Mouse (Mus musculus) MEL (cell line): Measurements from ENCODE around the gene Tmtc2. TPM values are rescaled to one million over a fixed set of nuclear protein-coding genes. Genes with fewer than 3 reads are reported as not detected.

ENCODE experiments used
- DNase-seq: peaks from one replicate; pipeline ENCODE4 v3.0.0; 2011; ENCODE audit warnings: low read depth, low spot score
- H3K27ac ChIP-seq: 2 replicates; pipeline ENCODE4 v1.5.1; 2012; ENCODE audit warnings: low read depth, mild to moderate bottlenecking, control low read depth, low read length, moderate library complexity; ENCODE audit not compliant: control insufficient read depth
- H3K27me3 ChIP-seq, 2 experiments: fragments of 150-350 bp in 1 of 2; sonication (generic) in 1 of 2; 2 replicates each; pipeline ENCODE4 v1.6.1; 2012; ENCODE audit warnings: low read length in 2 of 2, mild to moderate bottlenecking in 2 of 2, improper control_type of control experiment in 1 of 2, moderate library complexity in 1 of 2; ENCODE audit not compliant: insufficient read depth in 2 of 2, control insufficient read depth in 1 of 2
- H3K36me3 ChIP-seq, 2 experiments: 2 replicates each; pipeline ENCODE4 v1.6.1; 2012 to 2014; ENCODE audit warnings: low read length in 2 of 2, improper control_type of control experiment in 1 of 2, inconsistent platforms in 1 of 2, mild to moderate bottlenecking in 1 of 2; ENCODE audit not compliant: insufficient read depth in 2 of 2, control insufficient read depth in 1 of 2
- H3K4me1 ChIP-seq, 2 experiments: fragments of 150-350 bp in 1 of 2; sonication (generic) in 1 of 2; 2 replicates each; pipeline ENCODE4 v1.6.1; 2012; ENCODE audit warnings: low read length in 2 of 2, improper control_type of control experiment in 1 of 2, mild to moderate bottlenecking in 1 of 2; ENCODE audit not compliant: insufficient read depth in 2 of 2, control insufficient read depth in 1 of 2
- H3K4me3 ChIP-seq, 2 experiments: fragments of 150-350 bp in 1 of 2; sonication (generic) in 1 of 2; 2 replicates each; pipeline ENCODE4 v1.5.1; 2012; ENCODE audit warnings: low read depth in 2 of 2, low read length in 2 of 2, mild to moderate bottlenecking in 2 of 2, moderate library complexity in 2 of 2, control low read depth in 1 of 2, improper control_type of control experiment in 1 of 2; ENCODE audit not compliant: control insufficient read depth in 1 of 2, insufficient read depth in 1 of 2
- H3K79me2 ChIP-seq: 2 replicates; pipeline ENCODE4 v1.6.1; 2012; ENCODE audit warnings: mild to moderate bottlenecking, low read length, moderate library complexity; ENCODE audit not compliant: control insufficient read depth, poor library complexity, insufficient read depth
- H3K9ac ChIP-seq: 2 replicates; pipeline ENCODE4 v1.6.1; 2012; ENCODE audit warnings: low read depth, mild to moderate bottlenecking, control low read depth, low read length, moderate library complexity; ENCODE audit not compliant: control insufficient read depth, poor library complexity, severe bottlenecking
- H3K9me3 ChIP-seq: fragments of 150-350 bp; sonication (generic); replicated peaks from 2 replicates; pipeline ENCODE4 v1.6.1; 2012; ENCODE audit warnings: mild to moderate bottlenecking, low read length, improper control_type of control experiment, moderate library complexity; ENCODE audit not compliant: insufficient read depth
- BHLHE40 ChIP-seq: IDR thresholded peaks from 2 replicates; pipeline ENCODE4 v1.6.1; 2012; ENCODE audit warnings: low read depth, mild to moderate bottlenecking, inconsistent platforms, low read length, improper control_type of control experiment, borderline replicate concordance
- CHD1 ChIP-seq: IDR thresholded peaks from 2 replicates; pipeline ENCODE4 v1.6.1; 2012; ENCODE audit warnings: low read depth, mild to moderate bottlenecking, inconsistent platforms, low read length, improper control_type of control experiment
- CTCF ChIP-seq, 3 experiments: IDR thresholded peaks in 2 of 3; conservative IDR thresholded peaks in 1 of 3; 2 replicates each; pipeline ENCODE4 v1.5.1; 2011 to 2012; ENCODE audit warnings: low read length in 3 of 3, low read depth in 2 of 3, mild to moderate bottlenecking in 2 of 3, improper control_type of control experiment in 1 of 3, inconsistent platforms in 1 of 3, mixed read lengths in 1 of 3, moderate library complexity in 1 of 3; ENCODE audit not compliant: control insufficient read depth in 1 of 3, insufficient read depth in 1 of 3, poor library complexity in 1 of 3, severe bottlenecking in 1 of 3
- EP300 ChIP-seq, 2 experiments: IDR thresholded peaks; 2 replicates each; pipeline ENCODE4 v1.6.1; 2011; ENCODE audit warnings: improper control_type of control experiment in 2 of 2, low read length in 2 of 2, low read depth in 1 of 2, mild to moderate bottlenecking in 1 of 2
- ETS1 ChIP-seq: IDR thresholded peaks from 2 replicates; pipeline ENCODE4 v1.6.1; 2012; ENCODE audit warnings: low read depth, mild to moderate bottlenecking, inconsistent platforms, low read length, improper control_type of control experiment, moderate library complexity
- JUND ChIP-seq: IDR thresholded peaks from 2 replicates; pipeline ENCODE4 v1.6.1; 2011; ENCODE audit warnings: low read depth, mild to moderate bottlenecking, improper control_type of control experiment, low read length
- MAX ChIP-seq: IDR thresholded peaks from 2 replicates; pipeline ENCODE4 v1.6.1; 2011; ENCODE audit warnings: low read length, improper control_type of control experiment
- MEF2A ChIP-seq: IDR thresholded peaks from 2 replicates; pipeline ENCODE4 v1.6.1; 2014; ENCODE audit warnings: low read depth, mild to moderate bottlenecking, inconsistent platforms, low read length, improper control_type of control experiment; ENCODE audit not compliant: poor library complexity, insufficient replicate concordance, severe bottlenecking; ENCODE audit errors: extremely low read depth
- MXI1 ChIP-seq: IDR thresholded peaks from 2 replicates; pipeline ENCODE4 v1.6.1; 2011; ENCODE audit warnings: mild to moderate bottlenecking, low read depth, low read length, improper control_type of control experiment
- MYB ChIP-seq: IDR thresholded peaks from 2 replicates; pipeline ENCODE4 v1.6.1; 2011; ENCODE audit warnings: mild to moderate bottlenecking, low read depth, low read length, improper control_type of control experiment
- NELFE ChIP-seq: IDR thresholded peaks from 2 replicates; pipeline ENCODE4 v1.6.1; 2011; ENCODE audit warnings: low read depth, low read length, improper control_type of control experiment
- POLR2AphosphoS2 ChIP-seq: IDR thresholded peaks from 2 replicates; pipeline ENCODE4 v1.6.1; 2011; ENCODE audit warnings: low read length, improper control_type of control experiment
- POLR2AphosphoS5 ChIP-seq: IDR thresholded peaks from 2 replicates; pipeline ENCODE4 v1.6.1; 2012; ENCODE audit warnings: low read depth, borderline replicate concordance, mild to moderate bottlenecking, inconsistent platforms, low read length, moderate library complexity, mixed read lengths
- RAD21 ChIP-seq: IDR thresholded peaks from 2 replicates; pipeline ENCODE4 v1.6.1; 2011; ENCODE audit warnings: mild to moderate bottlenecking, low read depth, low read length, improper control_type of control experiment
- SIN3A ChIP-seq: IDR thresholded peaks from 2 replicates; pipeline ENCODE4 v1.6.1; 2012; ENCODE audit warnings: low read length, improper control_type of control experiment, inconsistent platforms
- ZNF384 ChIP-seq: IDR thresholded peaks from 2 replicates; pipeline ENCODE4 v1.6.1; 2012; ENCODE audit warnings: low read depth, mild to moderate bottlenecking, inconsistent platforms, low read length, improper control_type of control experiment
- polyA plus RNA-seq, 2 experiments: library from polyadenylated mRNA; stranded (reverse) in 1 of 2; unstranded in 1 of 2; fragments of >175 nt in 1 of 2; fragments of >200 nt in 1 of 2; gene quantifications; 2 replicates each; pipeline versions ENCODE4 v1.2.1 to v1.2.4; 2012; ENCODE audit warnings: low replicate concordance in 2 of 2, low read depth in 1 of 2; ENCODE audit not compliant: insufficient read length in 2 of 2, insufficient read depth in 1 of 2, missing spikeins in 1 of 2
- total RNA-seq: library from RNA; depleted of rRNA; stranded (reverse); fragments of 300-350 nt; gene quantifications from 2 replicates; pipeline ENCODE4 v1.2.3, GENCODE M21; 2012

The Tmtc2 gene
- total and polyA plus RNA-seq, 3 experiments = not detected

- H3K4me3 ChIP-seq = no peak overlapping the region
- TF ChIP-seq ETS1 (no peak), MXI1 (no peak), MYB (no peak), BHLHE40 (no peak), JUND (no peak)
- H3K27me3 ChIP-seq = no peaks in the 10 kb centered on the region
- no peaks in the 10 kb centered on the region for H3K9me3 ChIP-seq
- H3K4me1 ChIP-seq = no peaks in the 10 kb centered on the region
- no peaks in the 10 kb centered on the region for H3K36me3 ChIP-seq
- DNase-seq = no peak
- H3K79me2 ChIP-seq = no peaks in the 10 kb centered on the region
- no peak overlapping the region for H3K9ac ChIP-seq
- H3K27ac ChIP-seq = no peak overlapping the region
These were observed 343.8 kb downstream of the Tmtc2 start for GRCm38 (mm10) chr10:105230416-105230815.

GRCm38 (mm10) chr10:105228623-105229022, 345.6 kb downstream of the Tmtc2 start:
- H3K4me3 ChIP-seq = no peak overlapping the region
- H3K27ac ChIP-seq = no peak overlapping the region
- no peaks in the 10 kb centered on the region for H3K27me3 ChIP-seq
- no peak for DNase-seq
- TF ChIP-seq EP300 (IDR thresholded peaks at IDR 0.05; ENCODE audit: low read depth in 1 of 2, low read length in 2 of 2) (no peak), POLR2AphosphoS2 (no peak), POLR2AphosphoS5 (no peak), MEF2A (no peak), RAD21 (no peak)
- TF ChIP-seq, all 39 proteins: peak for 0
- no peaks in the 10 kb centered on the region for H3K79me2 ChIP-seq
- no peak overlapping the region for H3K9ac ChIP-seq
- no peaks in the 10 kb centered on the region for H3K4me1 ChIP-seq
- H3K9me3 ChIP-seq = no peaks in the 10 kb centered on the region
- no peaks in the 10 kb centered on the region for H3K36me3 ChIP-seq

DNA sequence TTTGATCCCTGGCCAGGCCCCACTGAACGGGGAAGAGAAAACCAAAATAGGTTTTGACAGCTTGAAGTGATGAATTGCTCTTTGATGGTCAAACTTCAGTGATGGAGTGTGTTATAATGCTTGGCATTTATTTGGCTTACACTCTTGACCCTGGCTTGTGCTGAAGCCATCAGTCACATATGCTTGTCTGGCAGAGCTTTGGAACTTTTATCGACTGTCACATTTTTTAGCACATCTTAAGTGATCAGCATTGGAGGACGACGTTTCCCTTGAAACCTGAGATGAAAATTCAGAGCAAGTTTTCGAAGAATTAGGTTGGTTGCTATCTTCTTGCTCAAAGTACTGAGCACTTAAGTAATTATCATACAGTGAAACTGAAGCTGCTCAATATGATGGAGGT, 346.6 kb downstream of the Tmtc2 start:
- no peaks in the 10 kb centered on the region for H3K36me3 ChIP-seq
- no peaks in the 10 kb centered on the region for H3K9me3 ChIP-seq
- H3K9ac ChIP-seq = no peak overlapping the region
- no peak for DNase-seq
- H3K27ac ChIP-seq = no peak overlapping the region
- no peaks in the 10 kb centered on the region for H3K79me2 ChIP-seq
- TF ChIP-seq MAX = no peak
- no peak for TF ChIP-seq NELFE
- no peak for TF ChIP-seq RAD21
- TF ChIP-seq CHD1 = no peak
- TF ChIP-seq CTCF (IDR thresholded peaks at IDR 0.05 in 2 of 3, conservative IDR thresholded peaks at IDR 0.05 in 1 of 3; ENCODE audit: control insufficient read depth in 1 of 3, insufficient read depth in 1 of 3, low read depth in 2 of 3, low read length in 3 of 3, poor library complexity in 1 of 3, severe bottlenecking in 1 of 3) = no peak
- no peak for TF ChIP-seq ZNF384
- TF ChIP-seq SIN3A = no peak
- H3K4me3 ChIP-seq = no peak overlapping the region
- no peaks in the 10 kb centered on the region for H3K27me3 ChIP-seq
- no peaks in the 10 kb centered on the region for H3K4me1 ChIP-seq
